Mouse (Mus musculus) Patski (cell line): ENCODE results near the gene Chl1. TPM values are rescaled to one million over a fixed set of nuclear protein-coding genes. Genes with fewer than 3 reads are reported as not detected.
A peak's percentile ranks its signal among the peaks of the same experiment; 100 is the strongest.

Experiments used
- ATAC-seq: fragments of 100-300 bp; one replicate; pipeline ENCODE4 v1.8.0; 2021
- CTCF ChIA-PET: fragments of 350-600 bp; sonication (Branson Sonifier 250); formaldehyde crosslinking; loops from one replicate; lab custom pipeline; 2022; ENCODE audit warnings: inconsistent platforms; lab: Charles Lee
- POLR2A ChIA-PET: fragments of 350-600 bp; sonication (Branson Sonifier 250); formaldehyde crosslinking; loops from one replicate; lab custom pipeline; 2022; ENCODE audit warnings: antibody characterized with exemption, inconsistent platforms; lab: Charles Lee
- DNase-seq: peaks from one replicate; pipeline ENCODE4 v3.0.0-alpha.2; 2011; ENCODE audit warnings: low read depth, low spot score
- H3K27me3 ChIP-seq: fragments of 371-371 bp; one replicate; pipeline ENCODE4 v1.5.1; 2021
- CTCF ChIP-seq: fragments of 100-300 bp; IDR thresholded peaks from one replicate; pipeline ENCODE4 v1.5.1; 2021
- in situ Hi-C: fragments of 300-500 bp; cut with MboI; formaldehyde crosslinking; loops from 3 replicates; pipeline ENCODE4 v1.11.1; 2018; ENCODE audit warnings: low pct_unique_long_range_greater_than_20kb, mixed read lengths
- polyA plus RNA-seq: library from polyadenylated mRNA; unstranded; gene quantifications from one replicate; pipeline ENCODE4 v1.2.3, GENCODE M21; 2021

The Chl1 gene
- polyA plus RNA-seq, 1 experiment from 2014 or later = not detected

DNA sequence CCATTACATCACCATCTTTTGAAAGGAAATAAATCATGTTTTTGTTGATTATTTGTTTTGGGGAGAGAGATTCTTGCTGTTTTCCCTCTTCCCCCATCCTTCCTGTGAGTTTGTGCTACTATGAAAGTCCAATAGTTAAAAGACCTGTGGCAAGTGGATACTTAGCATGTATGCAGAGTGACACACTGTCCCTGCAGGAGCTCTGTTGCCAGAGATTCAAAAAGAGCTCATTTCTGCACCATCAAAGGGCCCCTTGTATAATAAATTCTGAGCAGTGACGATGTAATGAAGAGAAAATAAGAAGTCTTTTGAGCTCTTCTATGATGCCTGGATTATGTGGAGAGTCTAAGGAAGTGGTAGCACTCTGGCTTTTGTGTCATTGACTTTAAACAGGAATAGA, 33.4 kb downstream of the Chl1 start:
- ChIA-PET POLR2A (no interaction called here), CTCF (no interaction called here)
- in situ Hi-C loops = no loop called here
- no peak for TF ChIP-seq CTCF
- DNase-seq (no peak), ATAC-seq (no peak)
- H3K27me3 ChIP-seq = no peaks in the 10 kb centered on the region

DNA sequence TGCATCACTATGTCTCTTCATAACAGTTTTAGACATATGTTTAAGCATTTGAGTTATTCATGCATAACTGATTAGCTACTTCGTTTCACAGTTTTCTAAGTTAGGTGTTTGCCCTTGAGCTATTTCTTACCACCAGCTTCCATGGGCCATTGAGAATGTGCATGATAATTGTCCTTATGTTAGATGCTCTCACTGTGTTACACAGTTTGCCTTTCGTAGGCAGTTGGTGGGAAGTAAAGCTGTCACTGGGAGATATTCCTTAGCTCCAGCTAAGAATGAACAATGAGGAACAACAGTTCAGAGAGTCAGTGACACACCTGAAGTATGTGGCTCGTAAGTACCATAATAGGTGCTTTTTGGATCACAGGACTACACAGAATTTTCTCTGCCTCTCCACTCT, 35.9 kb downstream of the Chl1 start:
- in situ Hi-C loops = no loop called here
- TF ChIP-seq CTCF = no peak
- ChIA-PET CTCF (interaction anchor here (1.0 kb wide), 1 partner anchor 10 kb away, joined by 4 read pairs; no protein-coding TSS in a partner anchor), POLR2A (no interaction called here)
- DNase-seq = no peak
- ATAC-seq = no peak
- H3K27me3 ChIP-seq = no peaks in the 10 kb centered on the region

DNA sequence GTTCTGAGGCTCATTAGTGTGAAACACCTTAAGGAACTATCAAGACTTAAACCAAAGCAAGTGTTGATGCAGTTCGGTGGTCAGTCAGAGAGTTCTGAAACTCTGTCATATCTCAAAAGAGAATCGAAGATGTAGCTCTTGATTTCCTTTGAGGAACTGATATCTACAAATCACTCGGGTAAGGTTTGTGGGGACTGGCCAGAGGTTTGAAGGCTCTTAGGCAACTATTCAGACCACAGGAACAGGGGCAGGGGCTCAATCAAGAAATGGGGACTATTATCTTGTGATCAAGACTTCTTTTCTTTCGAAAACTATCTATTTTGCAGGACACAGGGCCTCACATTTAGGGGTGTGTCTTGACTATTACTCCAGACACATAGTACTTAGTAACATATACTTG, 39.5 kb downstream of the Chl1 start:
- ChIA-PET POLR2A (no interaction called here), CTCF (no interaction called here)
- in situ Hi-C loops = no loop called here
- DNase-seq = no peak
- no peak for ATAC-seq
- H3K27me3 ChIP-seq = no peaks in the 10 kb centered on the region
- no peak for TF ChIP-seq CTCF

DNA sequence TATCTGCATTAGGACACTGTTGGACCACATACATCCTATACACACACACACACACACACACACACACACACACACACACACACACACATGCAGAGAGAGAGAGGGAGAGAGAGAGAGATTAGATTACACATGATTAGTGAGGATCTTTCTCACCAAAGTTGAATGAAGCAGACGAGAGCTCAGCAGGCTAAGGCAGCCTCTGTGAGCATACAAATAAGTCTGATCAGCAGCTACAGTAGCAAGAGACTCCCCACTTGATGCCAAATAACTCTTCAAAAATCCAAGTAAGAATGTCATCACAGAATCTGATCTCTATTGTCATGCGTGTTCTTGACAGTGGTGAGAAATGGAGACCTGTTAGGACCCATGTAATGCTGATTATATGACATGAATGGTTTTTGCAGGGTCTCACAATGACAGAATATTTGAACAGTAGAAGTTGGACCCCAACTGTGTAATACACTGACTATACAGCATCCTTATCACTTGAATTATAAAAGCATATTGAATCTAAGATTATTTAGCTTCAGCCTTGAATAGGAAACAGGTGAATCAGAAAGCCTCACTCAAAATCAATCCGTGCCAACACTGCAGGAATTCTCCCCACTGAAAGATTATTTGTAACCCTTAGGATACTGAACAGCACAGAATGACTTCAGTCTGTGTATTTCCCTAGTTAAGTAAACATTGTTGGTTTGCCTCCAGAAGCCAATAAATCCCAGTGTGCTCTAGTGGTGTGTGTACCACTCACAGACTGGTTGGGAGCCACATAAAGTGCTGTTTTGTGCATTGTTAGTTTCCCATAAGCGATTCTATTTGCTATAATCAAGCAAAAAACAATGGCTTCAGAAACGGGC, 47.9 kb downstream of the Chl1 start:
- in situ Hi-C loops = no loop called here
- DNase-seq = no peak
- ATAC-seq = no peak
- H3K27me3 ChIP-seq = no peaks in the 10 kb centered on the region
- ChIA-PET CTCF (no interaction called here), POLR2A (no interaction called here)
- TF ChIP-seq CTCF = no peak

DNA sequence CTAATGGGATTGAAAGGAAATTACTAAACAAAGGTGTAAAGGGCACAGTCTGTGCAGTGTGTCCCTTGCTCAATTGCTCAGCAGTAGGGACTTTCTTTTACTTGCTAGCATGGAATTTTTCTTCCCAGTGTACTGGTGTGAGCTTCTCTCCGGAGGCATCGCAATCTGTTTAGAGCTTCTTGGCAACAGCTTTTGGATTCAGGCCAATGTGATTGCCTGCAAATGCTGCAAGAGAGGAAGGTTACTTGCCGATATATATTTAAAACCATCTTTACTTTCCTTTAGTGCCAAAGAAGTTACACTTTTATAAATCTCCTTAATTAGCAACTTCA, 48.5 kb downstream of the Chl1 start:
- no peak for TF ChIP-seq CTCF
- H3K27me3 ChIP-seq = no peaks in the 10 kb centered on the region
- ChIA-PET CTCF (no interaction called here), POLR2A (no interaction called here)
- no peak for DNase-seq
- in situ Hi-C loops = no loop called here
- ATAC-seq = no peak

DNA sequence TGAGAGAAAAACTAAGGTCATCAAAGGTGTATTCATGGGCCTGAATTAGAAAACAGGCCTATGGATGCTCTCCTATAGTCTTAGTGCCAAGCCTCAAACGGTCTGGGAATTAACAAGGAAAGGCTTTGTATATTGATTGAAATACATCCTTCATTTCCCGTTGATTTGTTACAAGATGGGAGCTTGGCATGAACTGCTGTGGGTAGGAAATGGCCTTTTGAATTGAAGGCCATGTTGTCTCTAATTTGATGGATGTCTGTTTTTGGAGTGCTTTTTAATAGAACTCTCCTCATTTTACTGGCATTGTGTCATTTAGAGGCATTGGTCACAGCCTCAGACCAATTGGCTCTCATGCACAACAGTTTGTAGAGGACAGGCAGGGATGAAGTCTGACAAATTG, 49.0 kb downstream of the Chl1 start:
- ATAC-seq (no peak), DNase-seq (no peak)
- in situ Hi-C loops = no loop called here
- ChIA-PET CTCF (no interaction called here), POLR2A (no interaction called here)
- no peaks in the 10 kb centered on the region for H3K27me3 ChIP-seq
- TF ChIP-seq CTCF = no peak

DNA sequence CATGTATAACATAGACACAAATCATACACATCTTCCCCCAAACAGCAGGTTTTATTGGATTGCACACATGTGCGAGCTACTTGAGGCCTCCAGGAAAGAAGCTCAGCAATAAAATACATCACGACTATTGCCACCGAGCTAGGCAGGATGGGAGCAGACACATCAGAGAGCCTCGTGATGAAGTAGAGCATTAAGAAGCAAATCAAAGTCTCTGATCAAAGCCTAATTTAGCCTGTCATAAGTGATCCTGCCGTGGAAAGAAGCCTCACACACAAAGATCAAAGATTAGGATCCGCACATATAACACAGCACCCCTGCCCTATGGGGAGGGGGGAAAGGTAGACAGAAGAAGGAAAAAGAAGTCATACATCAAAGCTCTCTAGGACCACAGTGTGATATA, 54.4 kb downstream of the Chl1 start:
- no peak for TF ChIP-seq CTCF
- in situ Hi-C loops = no loop called here
- POLR2A ChIA-PET = no interaction called here
- H3K27me3 ChIP-seq = no peaks in the 10 kb centered on the region
- no peak for ATAC-seq
- no peak for DNase-seq
- CTCF ChIA-PET = no interaction called here

DNA sequence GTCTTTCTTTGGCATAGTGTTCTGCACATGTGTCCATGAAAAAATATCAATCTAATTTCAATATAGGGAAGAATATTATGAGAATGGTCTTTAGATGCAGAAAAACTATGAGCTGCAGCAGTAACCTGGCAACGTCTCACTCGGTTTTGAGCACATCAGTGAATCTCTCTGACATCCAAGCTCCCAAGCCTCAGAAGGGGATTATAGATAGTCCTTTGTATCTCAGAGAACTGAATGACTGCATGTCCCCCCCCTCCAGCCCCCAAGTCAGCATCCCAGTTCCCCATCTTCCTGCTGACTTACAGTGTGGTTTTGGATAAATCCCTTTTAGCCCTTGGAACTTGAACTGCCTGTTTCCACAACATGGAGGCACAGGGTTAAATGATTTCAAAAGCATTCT, 56.9 kb downstream of the Chl1 start:
- CTCF ChIA-PET = no interaction called here
- no peak for TF ChIP-seq CTCF
- ATAC-seq = no peak
- POLR2A ChIA-PET = no interaction called here
- no peak for DNase-seq
- no peaks in the 10 kb centered on the region for H3K27me3 ChIP-seq
- in situ Hi-C loops = no loop called here

DNA sequence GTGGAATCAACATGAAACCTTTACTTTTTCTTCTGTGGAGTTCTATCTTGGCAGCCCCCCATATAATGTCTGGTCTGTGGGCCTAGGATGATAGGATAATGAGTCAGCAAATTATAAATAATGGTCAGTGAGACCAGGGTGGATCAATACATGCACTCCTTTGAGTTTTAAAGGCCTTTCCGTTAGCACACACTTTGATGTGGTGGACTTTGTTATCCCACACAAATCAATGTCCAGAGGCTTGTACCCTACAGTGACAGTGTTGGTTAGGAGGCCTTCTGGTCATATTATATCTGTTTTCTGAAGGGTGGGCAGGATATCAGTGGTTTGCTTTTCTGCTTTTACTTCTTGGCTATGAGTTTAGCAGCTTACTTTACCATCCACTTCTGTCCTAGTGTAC, 62.3 kb downstream of the Chl1 start:
- in situ Hi-C loops = no loop called here
- no peak for ATAC-seq
- DNase-seq = no peak
- ChIA-PET CTCF (no interaction called here), POLR2A (no interaction called here)
- TF ChIP-seq CTCF = no peak
- no peaks in the 10 kb centered on the region for H3K27me3 ChIP-seq

DNA sequence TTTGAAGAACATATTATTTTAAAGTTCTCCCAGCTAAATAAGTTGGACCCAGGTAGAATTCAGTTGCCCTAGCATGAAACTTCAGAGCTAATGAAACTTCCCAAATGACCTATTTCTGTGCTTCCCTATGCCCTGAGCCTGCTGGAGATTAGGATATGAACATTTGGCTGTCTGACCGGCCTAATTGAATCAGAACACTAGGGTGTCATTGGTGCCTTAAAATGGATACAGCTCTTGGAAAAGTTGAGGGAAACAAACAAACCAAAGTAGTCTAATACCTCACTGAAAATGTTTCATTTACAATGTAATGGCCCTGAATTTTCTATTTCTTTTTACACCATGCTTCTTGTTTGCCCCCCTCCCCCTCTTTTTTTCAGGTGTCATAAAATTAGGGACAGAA, 73.8 kb downstream of the Chl1 start:
- ATAC-seq = no peak
- CTCF ChIA-PET = interaction anchor here (0.8 kb wide), 1 partner anchor 10 kb away, joined by 3 read pairs; no protein-coding TSS in a partner anchor
- no peaks in the 10 kb centered on the region for H3K27me3 ChIP-seq
- in situ Hi-C loops = no loop called here
- POLR2A ChIA-PET = no interaction called here
- no peak for TF ChIP-seq CTCF
- DNase-seq = no peak

DNA sequence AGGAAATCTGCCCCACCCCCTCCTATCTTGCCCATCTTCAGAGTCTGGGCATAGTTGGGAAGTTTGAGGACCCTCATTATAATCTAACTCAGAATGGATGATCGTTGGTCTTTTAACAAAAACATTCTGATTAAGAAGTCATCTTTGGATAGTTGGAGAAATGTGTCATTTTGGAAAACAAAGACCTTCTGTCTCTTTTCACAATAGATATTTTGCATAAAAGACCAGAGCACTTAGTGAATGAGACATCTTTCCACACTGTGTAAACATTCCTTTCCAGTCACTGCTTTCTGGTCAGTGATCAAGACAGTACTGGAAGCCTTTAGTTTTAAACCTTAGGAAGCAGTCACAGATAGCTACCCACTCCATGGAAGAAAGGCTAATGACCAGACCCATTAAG, 75.3 kb downstream of the Chl1 start:
- ChIA-PET POLR2A (no interaction called here), CTCF (interaction anchor here (0.7 kb wide), 1 partner anchor 23 kb away, joined by 3 read pairs; no protein-coding TSS in a partner anchor)
- H3K27me3 ChIP-seq = no peaks in the 10 kb centered on the region
- ATAC-seq (peak; percentile 86), DNase-seq (peak; percentile 15)
- no peak for TF ChIP-seq CTCF
- in situ Hi-C loops = no loop called here
